Comparison of ENCODE assay signal across 12 mouse cellular contexts in genomic region chrX:167105354-167105753, GRCm38 (mm10).
"Had no signal": no experiment of that assay in that cellular context is flagged by ENCODE, and none has a peak within 500 bp of the region (broad histone marks: within the 10 kb centered on the region; RNA-seq: fewer than 3 reads in every experiment).

No protein-coding gene starts in this region.

- H3K9ac ChIP-seq: limb, embryonic 12.5 days; liver, embryonic 13.5 days; liver, postnatal 0 days; lung, embryonic 15.5 days; midbrain, embryonic 15.5 days; stomach, embryonic 15.5 days had no signal

- H3K4me3 ChIP-seq: limb, embryonic 12.5 days; liver, embryonic 13.5 days; lung, embryonic 15.5 days; midbrain, embryonic 15.5 days; stomach, embryonic 15.5 days had no signal

- H3K27me3 ChIP-seq: stomach, embryonic 15.5 days had no signal

- H3K27ac ChIP-seq: kidney, postnatal 0 days; limb, embryonic 12.5 days; liver, embryonic 13.5 days; lung, embryonic 15.5 days; stomach, embryonic 15.5 days had no signal

- H3K9me3 ChIP-seq: limb, embryonic 12.5 days; liver, embryonic 13.5 days; lung, embryonic 15.5 days; midbrain, embryonic 15.5 days; stomach, embryonic 15.5 days had no signal

- H3K4me1 ChIP-seq: liver, embryonic 13.5 days; lung, embryonic 15.5 days; stomach, embryonic 15.5 days had no signal

- ATAC-seq: liver, postnatal 0 days had no signal

- DNase-seq: kidney, adult 11 months; kidney, adult 9 months; liver, embryonic 13.5 days; liver, postnatal 0 days; lung, postnatal 14 days; thymus, adult 2 months; thymus, postnatal 25 days had no signal

- H3K4me2 ChIP-seq: limb, embryonic 12.5 days; liver, embryonic 13.5 days; lung, embryonic 15.5 days; stomach, embryonic 15.5 days had no signal

- H3K36me3 ChIP-seq: limb, embryonic 12.5 days; liver, embryonic 13.5 days; lung, embryonic 15.5 days; midbrain, embryonic 15.5 days; stomach, embryonic 15.5 days had no signal
